Mouse (Mus musculus) left cerebral cortex, postnatal 36 days (tissue): ENCODE results near the gene Gm16867. TPM values are rescaled to one million over a fixed set of nuclear protein-coding genes. Genes with fewer than 3 reads are reported as not detected.
"Not testable (repeated sequence)": the region's sequence is repeated elsewhere in the genome, so short reads cannot be mapped to it uniquely, and the experiment has no call there.

Experiments
- DNase-seq, 2 experiments: peaks; one replicate each; pipeline ENCODE4 v3.0.0; 2021 to 2022; ENCODE audit warnings: low spot score in 2 of 2, mixed read lengths in 1 of 2
- intact Hi-C: fragments of 180-260 bp; cut with DNase I; formaldehyde crosslinking; loops from one replicate; pipeline ENCODE4 v1.15.1; 2025
- total RNA-seq, 2 experiments: library from RNA; stranded (reverse); gene quantifications; 2 replicates each; pipeline ENCODE4 v1.2.3; 2021

Gm16867 gene
- 10 to 100 TPM; 10.1 to 10.5 TPM for total RNA-seq

DNA sequence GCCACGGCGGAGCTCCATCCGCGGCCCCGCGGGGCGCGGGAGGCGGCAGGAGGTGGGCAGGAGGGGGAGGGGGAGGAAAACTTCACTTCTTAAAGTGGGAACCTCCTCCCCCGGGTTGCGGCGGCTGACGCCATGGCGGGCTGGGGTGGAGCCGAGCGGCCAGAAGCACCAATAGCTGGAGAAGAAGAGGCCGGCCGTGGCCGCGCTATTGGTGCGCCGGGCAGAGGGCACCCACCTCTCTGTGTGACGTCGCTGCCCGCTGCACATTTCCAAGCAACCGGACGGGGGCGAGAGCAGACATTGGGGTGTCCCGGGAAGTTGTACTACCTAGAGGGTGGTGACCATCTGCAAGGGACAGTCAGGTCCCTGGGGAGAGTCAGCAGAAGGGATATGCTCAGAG, at the start of gene Gm16867:
Gene Gm16867, minus strand, starts transcription at position 189 of the 400 bp plus-strand sequence.
- intact Hi-C loops, DNase-seq: not testable (repeated sequence)

DNA sequence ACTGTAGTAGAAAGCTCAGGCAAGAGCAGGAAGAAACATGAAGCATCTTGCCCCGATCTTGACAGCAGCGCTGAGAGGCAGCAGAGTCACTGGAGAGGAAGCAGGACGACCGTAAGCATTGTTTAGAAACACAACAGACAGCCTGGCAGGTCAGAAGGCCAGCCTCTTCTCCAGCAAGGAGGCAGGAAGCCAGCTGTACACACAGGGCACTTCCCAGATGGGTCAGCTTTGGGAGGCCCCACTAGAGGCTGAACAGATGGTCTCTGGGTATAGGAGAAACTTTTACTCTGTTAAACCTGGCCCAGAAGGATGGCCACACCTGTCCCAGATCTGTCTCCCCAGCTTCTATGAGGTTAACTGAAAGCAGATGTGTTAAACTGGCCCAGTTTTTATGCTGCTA, 44.1 kb upstream of the Gm16867 start:
- DNase-seq, intact Hi-C loops: not testable (repeated sequence)

DNA sequence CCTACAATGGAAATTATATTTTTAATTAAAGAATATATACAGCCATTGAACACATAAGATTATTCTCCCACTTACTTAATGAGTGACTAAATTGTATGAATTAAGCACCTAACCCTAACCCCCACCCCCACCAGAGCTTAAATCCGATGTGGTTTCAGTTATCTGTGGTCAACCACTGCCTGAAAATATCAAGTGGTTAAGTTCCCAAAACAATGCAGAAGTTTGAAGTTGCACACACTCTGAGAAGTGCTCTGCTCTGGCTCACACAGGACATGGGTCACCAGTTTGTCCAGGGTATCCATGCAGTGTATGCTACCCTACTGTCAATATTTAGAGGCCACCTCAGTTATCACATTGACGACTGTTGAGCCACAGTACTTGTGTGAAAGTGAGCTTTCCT, 41.9 kb upstream of the Gm16867 start:
- intact Hi-C loops, DNase-seq: not testable (repeated sequence)

DNA sequence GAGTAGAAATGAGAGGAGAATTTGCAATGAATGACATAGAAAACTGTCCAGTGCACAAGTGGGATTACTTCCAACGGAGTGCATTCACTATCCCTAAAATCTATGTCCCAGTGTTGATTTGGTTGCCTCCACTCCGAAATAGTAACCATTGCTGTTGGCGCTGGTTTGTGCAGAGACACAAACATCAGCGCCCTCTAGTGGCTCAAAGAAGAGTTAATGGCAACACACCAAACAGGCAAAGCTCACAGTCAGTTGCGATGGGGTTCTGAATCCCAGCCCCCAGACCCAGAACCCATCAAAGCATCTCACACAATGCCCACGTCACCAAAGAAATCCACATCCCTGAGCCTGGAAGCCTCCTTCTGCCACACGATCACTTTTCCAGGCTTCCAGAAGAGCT, 40.9 kb upstream of the Gm16867 start:
- DNase-seq, intact Hi-C loops: not testable (repeated sequence)

DNA sequence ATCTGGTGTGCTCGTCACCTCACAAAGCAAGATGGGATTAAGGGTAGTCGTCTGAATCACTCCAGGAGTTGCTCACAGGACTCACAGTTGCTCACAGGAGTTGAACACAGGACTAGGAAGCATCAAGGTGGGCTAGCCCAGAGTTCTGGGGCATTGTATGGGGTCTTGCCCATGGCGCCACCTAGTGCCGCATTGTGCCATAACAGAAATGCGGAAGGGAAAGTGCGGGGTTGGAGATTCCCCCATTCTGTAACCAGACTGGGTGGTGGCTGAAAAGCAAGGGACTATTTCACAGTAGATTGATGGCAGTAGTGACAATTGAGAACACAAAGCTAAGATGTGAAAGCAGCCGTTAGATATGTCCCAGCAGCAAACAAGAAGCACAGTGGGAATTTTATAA, 39.5 kb upstream of the Gm16867 start:
- intact Hi-C loops: not testable (repeated sequence)

DNA sequence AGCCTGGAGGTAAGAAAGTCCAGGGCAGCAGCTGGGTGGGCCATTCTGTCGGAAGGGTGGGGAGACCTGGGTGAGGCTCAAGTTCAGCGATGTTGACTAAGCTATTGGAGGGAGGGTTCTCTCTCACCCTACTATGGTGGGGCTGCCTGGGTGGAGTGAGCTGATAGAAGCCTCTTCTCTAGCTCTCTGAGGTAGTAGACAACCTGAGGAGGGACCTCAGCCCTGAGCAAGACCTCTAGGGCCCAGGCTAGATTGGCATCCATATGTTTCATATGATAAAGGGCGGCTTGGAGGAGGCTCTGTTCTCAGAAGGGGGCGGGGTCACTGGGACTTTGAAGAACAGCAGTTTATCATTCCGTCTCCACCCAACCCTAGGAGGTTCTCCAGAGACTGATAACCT, 37.0 kb upstream of the Gm16867 start:
- intact Hi-C loops, DNase-seq: not testable (repeated sequence)

More for the DNA sequence above, 39.5 kb upstream of the Gm16867 start:
- not testable (repeated sequence) for DNase-seq

DNA sequence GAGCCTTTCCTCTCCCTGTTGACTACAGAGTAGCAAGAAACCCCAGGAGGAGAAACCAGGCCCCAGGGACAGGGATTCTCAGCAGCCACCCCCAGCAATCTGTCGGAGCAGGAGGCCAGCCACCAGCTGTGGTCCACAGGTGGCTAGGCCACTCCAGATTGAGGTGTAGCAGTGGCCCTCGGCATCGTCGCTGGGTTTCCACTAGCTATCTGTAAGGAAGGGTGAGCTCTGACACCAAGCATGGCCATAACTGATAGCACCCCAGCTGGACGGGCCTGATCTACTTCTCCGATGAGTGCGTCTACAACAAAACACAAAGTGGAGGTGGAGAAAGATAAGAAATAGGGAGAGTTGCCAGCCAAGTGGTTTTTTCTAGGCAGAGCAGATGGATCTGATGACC, 33.4 kb upstream of the Gm16867 start:
- DNase-seq, intact Hi-C loops: not testable (repeated sequence)

DNA sequence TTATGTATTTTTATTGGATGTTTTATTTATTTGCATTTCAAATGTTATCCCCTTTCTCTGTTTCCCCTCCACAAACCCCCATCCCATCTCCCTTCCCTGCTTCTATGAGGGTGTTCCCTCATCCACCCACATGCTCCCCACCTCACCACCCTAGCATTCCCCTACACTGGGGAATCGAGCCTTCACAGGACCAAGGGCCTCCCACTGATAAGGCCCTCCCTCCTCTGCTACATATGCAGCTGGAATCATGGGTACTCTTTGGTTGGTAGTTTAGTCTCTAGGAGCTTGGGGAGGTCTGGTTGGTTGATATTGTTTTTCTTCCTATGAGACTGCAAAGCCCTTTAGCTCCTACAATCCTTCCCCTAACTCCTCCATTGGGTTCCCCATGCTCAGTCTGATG, 23.0 kb upstream of the Gm16867 start:
- intact Hi-C loops, DNase-seq: not testable (repeated sequence)

DNA sequence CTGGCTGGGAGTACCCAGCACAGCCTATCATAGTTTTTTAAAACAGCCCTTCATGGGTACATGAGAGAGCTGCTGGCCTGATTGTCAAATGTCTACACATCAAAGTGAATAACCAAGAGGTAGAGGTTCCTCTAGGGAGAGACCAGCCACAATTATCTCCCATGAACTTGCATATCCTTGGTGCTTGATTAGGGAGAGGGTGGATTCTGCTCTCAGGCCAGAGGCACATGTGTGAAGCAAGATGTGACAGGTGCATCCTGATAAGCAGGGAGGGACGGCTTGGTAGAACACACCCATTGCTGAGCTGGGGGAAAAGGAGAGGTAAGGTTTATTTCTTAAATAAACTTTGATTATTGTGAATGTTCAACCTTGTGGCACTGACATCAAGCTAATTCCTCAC, 19.8 kb upstream of the Gm16867 start:
- intact Hi-C loops, DNase-seq: not testable (repeated sequence)

DNA sequence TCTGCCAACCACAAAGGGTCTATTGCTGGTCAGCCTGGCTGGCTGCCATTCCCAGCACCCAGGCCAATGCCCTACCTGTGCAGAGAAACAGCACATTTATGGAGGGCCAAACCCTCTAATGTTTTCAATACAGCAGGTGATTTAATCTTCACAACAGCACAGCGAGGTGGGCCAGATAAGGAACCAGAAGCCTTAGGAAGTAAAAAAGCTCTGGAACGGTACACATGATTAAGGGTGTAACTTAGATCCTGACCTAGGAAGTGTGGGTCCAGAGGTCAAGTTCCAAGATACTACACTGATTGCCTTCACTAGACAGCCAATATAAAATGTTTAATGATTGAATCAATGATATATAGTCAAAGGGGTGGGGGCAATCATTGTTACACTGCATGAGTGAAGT, 17.6 kb upstream of the Gm16867 start:
- intact Hi-C loops, DNase-seq: not testable (repeated sequence)

DNA sequence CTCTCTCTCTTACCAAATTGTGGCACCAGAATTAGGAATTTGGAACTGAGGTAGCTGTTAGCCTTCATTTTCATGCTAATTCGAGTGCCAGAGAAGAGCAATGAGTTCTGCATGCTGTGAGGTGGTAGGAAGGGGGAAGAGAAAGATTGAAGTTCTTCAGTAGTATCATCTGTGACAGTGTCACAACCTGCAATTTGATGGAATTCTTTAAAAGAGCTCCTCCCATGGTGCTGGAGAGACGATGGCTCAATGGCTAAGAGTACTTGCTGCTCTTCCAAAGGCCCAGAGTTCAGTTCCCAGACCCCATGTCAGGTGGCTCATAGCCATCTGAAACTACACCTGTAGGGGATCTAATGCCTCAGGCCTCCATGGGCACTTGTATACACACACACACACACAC, 9.3 kb upstream of the Gm16867 start, which contains the start of gene Gm27179:
Gene Gm27179, minus strand, starts transcription at position 101 of the 400 bp plus-strand sequence.
- DNase-seq, intact Hi-C loops: not testable (repeated sequence)

DNA sequence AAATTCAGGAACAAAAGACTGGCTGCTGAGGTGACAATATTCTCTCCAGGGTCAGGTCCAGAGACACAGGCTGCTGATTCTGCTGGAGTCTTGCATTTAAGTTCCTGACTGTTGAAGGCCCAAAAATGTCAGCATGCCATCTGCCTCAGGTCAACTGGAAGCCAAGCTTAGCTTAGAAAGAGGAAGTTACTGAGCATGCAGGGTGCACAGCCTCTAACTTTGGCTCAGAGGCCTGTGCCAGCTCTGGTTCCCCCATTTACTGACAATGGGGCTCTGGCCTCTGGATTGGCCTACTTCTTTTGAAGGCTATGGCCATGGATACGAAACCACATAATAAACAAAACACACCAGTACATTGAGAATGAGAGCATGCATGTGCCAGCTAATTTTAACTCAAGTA, 3.8 kb upstream of the Gm16867 start:
- intact Hi-C loops, DNase-seq: not testable (repeated sequence)

DNA sequence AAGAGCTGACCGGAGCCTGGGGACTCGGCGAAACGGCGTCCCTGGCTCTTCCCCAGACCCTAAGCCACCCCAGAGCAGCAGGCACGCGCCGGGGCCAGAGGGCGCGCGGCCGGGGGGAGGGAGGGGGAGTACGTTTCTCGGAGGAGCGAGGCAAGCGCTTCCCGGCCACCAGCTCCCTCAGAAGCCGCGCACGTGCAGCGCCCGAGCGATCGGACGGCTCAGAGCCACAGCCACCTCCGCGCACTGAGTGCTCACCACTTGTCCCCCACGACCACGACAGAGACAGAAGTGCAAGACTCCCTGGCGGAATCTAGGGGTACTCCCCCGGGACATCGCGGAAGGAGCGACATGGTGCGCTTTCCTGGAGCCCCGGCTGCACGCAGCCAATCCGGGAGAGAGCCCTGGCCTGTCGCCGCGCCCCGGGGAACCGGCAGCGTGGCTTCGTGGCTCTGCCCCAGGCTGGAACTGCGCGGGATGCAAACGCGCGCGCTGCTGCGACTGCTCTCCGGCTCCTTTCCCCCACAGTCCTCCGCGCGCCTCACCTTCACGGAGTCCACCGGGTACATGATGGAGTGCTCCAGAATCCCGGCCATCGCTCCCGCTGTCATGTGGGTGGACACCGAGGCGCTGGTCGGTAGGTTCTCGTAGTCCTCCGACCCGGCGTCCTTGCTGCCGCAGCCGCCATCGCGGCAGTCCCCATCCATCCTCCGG, 567 bp downstream of the Gm16867 start:
- intact Hi-C loops, DNase-seq: not testable (repeated sequence)

DNA sequence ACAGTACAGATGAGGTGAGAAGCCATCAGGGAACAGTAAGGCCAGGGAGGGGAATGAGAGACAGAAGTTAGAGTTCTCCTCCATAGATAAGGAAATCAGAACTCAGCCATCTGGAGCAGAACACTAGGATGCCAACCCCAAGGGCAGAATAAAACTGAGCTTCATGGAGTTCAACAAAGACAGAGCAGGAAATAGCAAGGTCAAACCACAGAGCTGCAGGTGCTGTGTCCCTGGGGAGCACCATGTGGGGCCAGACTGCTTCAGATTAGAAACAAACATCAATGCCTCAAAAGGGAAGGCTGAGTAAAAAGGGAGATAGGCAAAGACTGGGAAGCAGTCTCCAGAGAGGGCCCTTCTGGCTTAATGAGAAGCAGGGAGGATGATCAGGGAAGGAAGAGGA, 6.9 kb downstream of the Gm16867 start:
- intact Hi-C loops, DNase-seq: not testable (repeated sequence)

DNA sequence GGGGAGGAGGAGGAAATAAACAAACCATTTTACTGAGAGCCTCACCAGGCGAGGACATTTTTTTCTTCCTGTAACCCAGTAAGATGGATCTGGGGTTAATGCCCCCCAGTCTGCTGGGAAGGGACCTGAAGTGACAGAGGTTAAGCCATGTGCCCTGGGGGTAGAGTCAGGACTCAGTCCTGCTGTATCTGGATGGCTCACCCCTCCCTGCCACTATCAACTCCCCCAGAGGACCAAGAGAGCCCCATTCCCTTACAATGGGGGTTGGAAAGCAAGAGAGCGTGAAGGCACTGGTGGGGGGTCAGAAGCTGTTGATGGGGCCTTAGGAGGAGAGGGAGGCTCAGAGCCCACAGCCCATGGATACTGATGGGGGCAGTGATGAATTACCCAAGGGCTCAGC, 8.2 kb downstream of the Gm16867 start:
- DNase-seq, intact Hi-C loops: not testable (repeated sequence)

DNA sequence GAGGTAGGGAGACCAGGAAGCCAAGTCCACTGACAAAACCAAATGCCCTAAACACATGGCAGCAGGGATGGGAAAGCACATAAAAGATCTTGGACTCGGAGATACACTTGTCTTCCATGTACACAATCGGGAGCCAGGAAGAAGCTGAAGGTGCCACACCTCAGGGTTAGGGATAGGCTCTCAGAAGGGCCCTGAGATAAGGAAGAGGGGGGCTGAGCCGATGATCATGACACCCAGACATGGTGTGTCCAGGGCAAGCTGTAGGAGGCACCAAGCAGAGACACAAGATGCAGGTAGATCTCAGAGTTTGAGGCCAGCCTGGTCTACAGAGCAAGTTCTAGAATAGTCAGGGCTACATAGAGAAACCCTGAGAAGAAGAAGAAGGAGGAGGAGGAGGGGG, 8.6 kb downstream of the Gm16867 start:
- DNase-seq, intact Hi-C loops: not testable (repeated sequence)

DNA sequence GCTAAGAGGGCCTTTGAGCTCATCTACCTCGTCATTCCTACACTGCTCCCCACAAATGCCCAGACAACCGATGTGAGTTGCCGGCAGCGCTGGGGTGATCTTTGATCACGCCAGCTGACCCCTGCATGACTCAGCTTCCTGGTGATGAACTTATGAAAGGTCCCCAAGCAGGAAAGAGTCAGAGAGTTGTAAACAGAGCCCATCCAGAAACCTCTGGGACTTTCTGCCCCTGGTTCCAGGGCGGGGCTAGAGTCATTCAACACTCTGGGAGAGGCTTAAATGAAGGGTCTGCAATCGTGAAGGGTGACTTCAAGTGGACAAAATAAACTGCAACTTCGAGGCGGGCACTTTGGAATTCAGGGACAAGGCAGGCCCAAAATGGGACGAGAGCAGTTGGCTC, 15.2 kb downstream of the Gm16867 start:
- intact Hi-C loops, DNase-seq: not testable (repeated sequence)

DNA sequence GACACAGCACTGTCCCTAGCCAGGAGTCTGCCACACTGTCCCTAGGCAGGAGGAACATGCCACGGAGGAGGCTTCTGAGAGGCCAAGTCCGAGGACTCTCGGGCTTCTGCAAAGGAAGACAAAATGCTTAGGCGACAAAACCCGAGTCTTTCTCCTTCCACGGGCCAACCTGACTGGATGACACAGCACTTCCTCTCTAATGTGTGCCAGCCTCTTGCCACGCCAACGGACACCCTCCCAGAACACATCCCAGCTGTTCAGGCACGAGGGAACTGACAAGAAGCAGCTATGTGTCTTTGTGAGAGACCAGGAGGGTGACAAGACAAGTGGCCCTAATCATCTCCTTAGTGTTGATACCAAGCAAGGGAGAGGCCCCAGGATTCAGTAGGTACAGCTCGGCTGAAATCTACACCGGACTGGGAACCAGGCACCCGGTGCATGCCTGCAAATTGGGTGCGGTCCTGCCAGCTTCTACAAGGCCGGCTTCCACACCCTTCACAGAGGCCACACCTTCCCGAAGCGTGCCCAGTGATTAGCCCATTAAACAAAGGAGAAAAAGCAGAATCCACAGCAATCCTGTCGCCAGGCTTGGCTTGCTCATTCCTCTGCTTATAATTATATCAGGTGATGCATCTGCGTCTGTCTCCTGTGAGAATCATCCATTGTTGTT, 17.6 kb downstream of the Gm16867 start:
- intact Hi-C loops, DNase-seq: not testable (repeated sequence)

DNA sequence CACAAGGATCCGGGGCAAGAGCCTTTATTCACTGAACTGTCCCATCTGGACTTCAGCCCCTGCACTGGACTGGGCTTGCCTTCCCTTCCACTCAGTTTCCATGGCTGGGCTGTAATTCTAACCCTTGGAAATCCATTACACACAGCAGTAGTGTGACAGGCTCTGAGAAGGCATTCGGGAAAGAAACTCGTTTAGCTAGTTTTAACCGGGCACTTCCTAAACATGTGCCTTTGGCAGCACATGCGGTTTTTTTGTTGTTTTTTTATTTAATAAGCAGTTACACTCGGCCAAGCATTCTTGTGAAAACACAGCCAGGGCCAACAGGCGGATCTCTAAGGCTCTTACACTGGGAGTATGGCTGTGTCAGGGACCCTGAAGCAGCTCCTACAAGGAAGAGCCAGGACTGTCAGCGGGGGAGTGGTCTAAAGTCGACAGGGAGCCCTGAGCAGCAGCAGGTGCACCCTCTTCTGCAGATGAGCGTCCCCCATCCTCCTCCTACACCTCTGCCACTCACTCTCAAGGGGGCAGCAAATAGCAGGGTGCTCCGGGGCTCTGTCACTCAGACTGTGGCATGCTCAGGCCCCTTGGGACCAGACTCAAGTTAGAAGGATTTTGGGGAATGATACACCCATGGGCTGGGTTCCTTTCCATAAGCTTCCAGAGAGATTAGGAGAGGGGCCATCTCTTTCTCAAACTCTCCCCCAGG, 29.1 kb downstream of the Gm16867 start:
- DNase-seq, intact Hi-C loops: not testable (repeated sequence)

DNA sequence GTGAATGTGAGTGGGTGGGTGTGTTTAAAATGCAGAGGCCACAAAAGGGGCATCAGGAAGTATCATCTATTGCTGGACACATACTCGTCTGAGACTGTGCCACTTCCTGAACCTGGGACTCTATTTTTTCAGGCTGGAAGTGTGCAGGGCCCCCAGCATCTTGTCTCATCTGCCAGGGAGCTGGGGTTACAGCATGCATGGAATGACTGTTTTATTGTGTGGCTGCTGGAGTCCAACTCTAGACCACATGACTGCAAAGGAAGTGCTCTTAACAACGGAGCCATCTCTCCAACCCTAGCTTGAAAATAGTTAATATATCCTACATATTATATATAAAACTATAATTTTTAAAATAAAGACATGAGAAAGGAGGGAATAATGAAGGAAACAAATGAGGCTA, 29.8 kb downstream of the Gm16867 start:
- DNase-seq, intact Hi-C loops: not testable (repeated sequence)
